Mouse (Mus musculus) lung, embryonic 14.5 days (tissue): ENCODE measurements around the gene Fut2. TPM values are rescaled to one million over a fixed set of nuclear protein-coding genes. Genes with fewer than 3 reads are reported as not detected.

Experiments
- ATAC-seq: fragments of 200-750 bp; cut with Nextera tagmentation; 2 replicates; pipeline ENCODE4 v1.8.0; 2017; ENCODE audit warnings: mild to moderate bottlenecking, moderate TSS enrichment, moderate library complexity; ENCODE audit not compliant: insufficient read depth
- DNase-seq: peaks from one replicate; pipeline ENCODE4 v3.0.0-alpha.2; 2015
- H3K27ac ChIP-seq: fragments of 300-500 bp; sonication (generic); 2 replicates; pipeline ENCODE4 v1.5.1; 2014; ENCODE audit warnings: low read depth, mild to moderate bottlenecking, moderate library complexity
- H3K27me3 ChIP-seq: fragments of 300-500 bp; sonication (generic); 2 replicates; pipeline ENCODE4 v1.6.1; 2014; ENCODE audit warnings: low read length, control low read depth; ENCODE audit not compliant: insufficient read depth
- H3K36me3 ChIP-seq: fragments of 300-500 bp; sonication (generic); 2 replicates; pipeline ENCODE4 v1.6.1; 2014; ENCODE audit warnings: control low read depth; ENCODE audit not compliant: insufficient read depth
- H3K4me1 ChIP-seq: fragments of 300-500 bp; sonication (generic); 2 replicates; pipeline ENCODE4 v1.6.1; 2014; ENCODE audit warnings: antibody characterized with exemption, control low read depth; ENCODE audit not compliant: insufficient read depth
- H3K4me2 ChIP-seq: fragments of 300-500 bp; sonication (generic); 2 replicates; pipeline ENCODE4 v1.6.1; 2014; ENCODE audit warnings: mild to moderate bottlenecking
- H3K4me3 ChIP-seq: fragments of 300-500 bp; sonication (generic); 2 replicates; pipeline ENCODE4 v1.5.1; 2014; ENCODE audit warnings: low read depth, low read length
- H3K9ac ChIP-seq: fragments of 300-500 bp; sonication (generic); 2 replicates; pipeline ENCODE4 v1.6.1; 2014
- H3K9me3 ChIP-seq: fragments of 300-500 bp; sonication (generic); 2 replicates; pipeline ENCODE4 v1.6.1; 2016; ENCODE audit warnings: low read depth, low read length, control low read depth
- CTCF ChIP-seq: IDR thresholded peaks from 2 replicates; pipeline ENCODE4 v1.5.1; 2016; ENCODE audit warnings: antibody characterized with exemption, low read depth
- WGBS: fragments of 180-500 bp; shearing (Covaris S2); extraction: QIAGEN DNeasy Blood & Tissue Kit; methylation state at CpG from one replicate; pipeline ENCODE4 v1.1.7; 2014; 5-methylcytosine and 5-hydroxymethylcytosine counted together
- polyA plus RNA-seq: library from polyadenylated mRNA; unstranded; fragments of >200 nt; fragmentation: Nextera tagmentation; extraction: Ambion mirVana; gene quantifications from 2 replicates; pipeline ENCODE4 v1.2.1, GENCODE M21; 2014

Fut2 gene
- polyA plus RNA-seq, 1 experiment from 2014 or later: 0.75 TPM

- Histone ChIP-seq H3K36me3 (peaks cover 45% of the 10 kb centered on the region), H3K9me3 (no peaks in the 10 kb centered on the region), H3K4me2 (no peak overlapping the region), H3K27ac (no peak overlapping the region), H3K27me3 (no peaks in the 10 kb centered on the region), H3K4me1 (peaks cover 19% of the 10 kb centered on the region), H3K9ac (no peak overlapping the region), H3K4me3 (no peak overlapping the region)
- DNase-seq (no peak), ATAC-seq (no peak)
- WGBS: 89% methylated on average over 24 of the region's 24 CpGs
- TF ChIP-seq CTCF: no peak
These were observed 45.3 kb upstream of the Fut2 start for GRCm38 (mm10) chr7:45711316-45712021.

DNA sequence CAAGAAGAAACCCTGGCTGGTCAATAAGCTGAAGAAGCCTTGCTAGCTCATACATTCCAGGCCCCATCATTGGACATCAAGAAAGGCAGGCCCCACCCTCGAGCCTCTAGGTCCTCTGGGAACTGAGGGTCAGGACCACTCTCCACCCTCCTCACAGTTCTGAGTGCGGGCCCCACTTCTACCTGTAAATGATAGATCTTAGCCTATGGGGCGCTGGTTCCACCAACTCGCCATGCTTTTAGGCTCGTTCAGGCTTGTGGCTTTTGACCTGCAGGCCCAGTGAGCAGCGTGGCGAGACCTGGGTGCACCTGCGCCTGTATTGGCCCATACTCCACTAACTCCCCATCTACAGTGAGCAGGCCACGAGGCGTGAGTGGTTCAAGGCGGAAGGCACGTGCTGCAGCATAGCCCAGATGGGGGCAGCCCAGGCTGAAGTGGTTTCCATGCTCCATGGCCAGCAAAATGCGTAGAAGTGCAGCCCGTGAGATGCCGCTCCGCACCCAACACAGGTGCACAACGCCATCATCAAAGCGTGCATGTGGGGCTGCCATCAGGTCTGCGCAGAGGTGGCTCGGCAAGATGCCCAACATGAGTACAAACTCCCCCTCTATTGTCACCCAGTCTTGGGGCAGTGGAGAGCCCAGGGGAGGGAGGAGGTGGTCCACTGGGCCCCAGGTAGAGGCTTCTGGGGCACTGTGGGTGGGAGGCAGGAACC, 44.4 kb upstream of the Fut2 start:
- no peak overlapping the region for H3K9ac ChIP-seq
- H3K36me3 ChIP-seq: peaks cover 45% of the 10 kb centered on the region
- TF ChIP-seq CTCF: no peak
- DNase-seq: no peak
- H3K4me1 ChIP-seq: peaks cover 23% of the 10 kb centered on the region
- no peak overlapping the region for H3K4me2 ChIP-seq
- ATAC-seq: no peak
- H3K4me3 ChIP-seq: no peak overlapping the region
- 88% methylated on average over 20 of the region's 20 CpGs for WGBS
- H3K27ac ChIP-seq: no peak overlapping the region
- no peaks in the 10 kb centered on the region for H3K9me3 ChIP-seq
- H3K27me3 ChIP-seq: no peaks in the 10 kb centered on the region

GRCm38 (mm10) chr7:45709677-45710355, 43.6 kb upstream of the Fut2 start:
- 59% methylated on average over 14 of the region's 14 CpGs for WGBS
- H3K27me3 ChIP-seq: no peaks in the 10 kb centered on the region
- no peak overlapping the region for H3K9ac ChIP-seq
- ATAC-seq: no peak
- no peak overlapping the region for H3K4me3 ChIP-seq
- no peak overlapping the region for H3K4me2 ChIP-seq
- DNase-seq: no peak
- no peaks in the 10 kb centered on the region for H3K9me3 ChIP-seq
- no peak overlapping the region for H3K27ac ChIP-seq
- H3K4me1 ChIP-seq: peaks cover 23% of the 10 kb centered on the region
- TF ChIP-seq CTCF: no peak
- H3K36me3 ChIP-seq: peaks cover 45% of the 10 kb centered on the region

DNA sequence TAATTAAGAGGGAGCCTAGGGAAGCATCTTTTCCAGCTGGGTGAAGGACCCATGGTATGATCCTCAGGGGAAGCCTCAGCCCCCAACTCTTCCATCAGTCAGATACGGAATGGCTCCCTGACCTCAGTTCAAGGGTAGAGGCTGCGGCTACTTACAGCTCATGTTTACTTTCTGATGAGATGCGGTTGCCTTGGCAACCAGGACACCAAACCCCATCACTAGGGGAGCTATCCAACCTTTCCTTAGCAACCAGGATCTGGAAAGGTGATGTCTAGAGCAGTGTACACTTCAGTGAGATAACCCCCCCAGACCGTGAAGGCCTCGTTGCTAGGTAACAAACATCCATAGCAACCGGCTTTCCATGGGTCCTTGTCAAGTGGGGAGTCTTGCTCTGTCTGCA, 42.8 kb upstream of the Fut2 start:
- DNase-seq (peak; percentile 42), ATAC-seq (no peak)
- no peaks in the 10 kb centered on the region for H3K9me3 ChIP-seq
- H3K4me1 ChIP-seq: peaks cover 23% of the 10 kb centered on the region
- H3K4me3 ChIP-seq: no peak overlapping the region
- WGBS: 34% methylated on average over 6 of the region's 6 CpGs
- no peak overlapping the region for H3K27ac ChIP-seq
- no peak for TF ChIP-seq CTCF
- H3K4me2 ChIP-seq: no peak overlapping the region
- no peaks in the 10 kb centered on the region for H3K27me3 ChIP-seq
- H3K36me3 ChIP-seq: peaks cover 45% of the 10 kb centered on the region
- no peak overlapping the region for H3K9ac ChIP-seq

GRCm38 (mm10) chr7:45708221-45708761, 42.1 kb upstream of the Fut2 start:
- ATAC-seq (no peak), DNase-seq (no peak)
- no peaks in the 10 kb centered on the region for H3K27me3 ChIP-seq
- H3K9me3 ChIP-seq: no peaks in the 10 kb centered on the region
- no peak for TF ChIP-seq CTCF
- peak overlapping the region; percentile 55; the same call in 1 of the 2 replicates for H3K4me3 ChIP-seq
- no peak overlapping the region for H3K27ac ChIP-seq
- WGBS: 25% methylated on average over 13 of the region's 13 CpGs
- H3K4me1 ChIP-seq: peaks cover 23% of the 10 kb centered on the region
- H3K4me2 ChIP-seq: peak overlapping the region; percentile 95
- H3K36me3 ChIP-seq: peaks cover 41% of the 10 kb centered on the region
- H3K9ac ChIP-seq: no peak overlapping the region

DNA sequence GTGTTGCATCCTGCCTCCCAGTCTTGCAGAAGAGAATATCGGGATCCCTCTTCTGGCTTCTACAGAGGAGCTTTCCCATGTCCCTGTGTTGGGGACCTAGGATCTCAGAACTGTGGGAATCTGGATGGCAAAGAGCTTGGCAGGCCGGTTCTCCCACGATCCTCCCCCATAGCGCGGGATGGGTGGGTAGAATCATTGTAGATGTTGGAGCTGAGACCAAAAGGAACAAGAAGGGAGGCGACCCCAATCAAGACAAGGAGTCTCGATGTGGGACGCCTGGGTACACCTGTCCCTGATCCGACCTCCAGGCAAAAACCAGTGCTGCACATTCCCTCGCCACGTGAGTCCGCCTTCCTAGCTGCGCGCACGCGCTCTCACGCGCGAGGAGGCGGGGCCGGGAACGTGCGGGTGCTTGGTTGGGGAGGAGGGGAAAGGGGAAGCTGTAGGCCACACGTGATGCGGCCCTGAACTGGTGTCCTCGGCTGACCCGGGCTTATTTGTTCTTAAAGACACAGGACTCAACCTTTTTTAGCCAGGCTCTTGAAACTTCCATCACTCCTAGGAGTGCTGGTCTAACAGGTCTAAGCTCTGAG, 41.3 kb upstream of the Fut2 start:
- Histone ChIP-seq H3K36me3 (peaks cover 33% of the 10 kb centered on the region), H3K9ac (no peak overlapping the region), H3K9me3 (no peaks in the 10 kb centered on the region), H3K27me3 (no peaks in the 10 kb centered on the region), H3K27ac (peak overlapping the region; percentile 51), H3K4me2 (peak overlapping the region; percentile 95), H3K4me1 (peaks cover 23% of the 10 kb centered on the region), H3K4me3 (peak overlapping the region; percentile 55)
- DNase-seq (peak; percentile 90), ATAC-seq (peak; percentile 6; the same call in 1 of the 2 replicates)
- under 1% methylated on average over 27 of the region's 27 CpGs for WGBS
- TF ChIP-seq CTCF: no peak
